Mouse (Mus musculus): ENCODE results near the gene Tmem62.

DNA sequence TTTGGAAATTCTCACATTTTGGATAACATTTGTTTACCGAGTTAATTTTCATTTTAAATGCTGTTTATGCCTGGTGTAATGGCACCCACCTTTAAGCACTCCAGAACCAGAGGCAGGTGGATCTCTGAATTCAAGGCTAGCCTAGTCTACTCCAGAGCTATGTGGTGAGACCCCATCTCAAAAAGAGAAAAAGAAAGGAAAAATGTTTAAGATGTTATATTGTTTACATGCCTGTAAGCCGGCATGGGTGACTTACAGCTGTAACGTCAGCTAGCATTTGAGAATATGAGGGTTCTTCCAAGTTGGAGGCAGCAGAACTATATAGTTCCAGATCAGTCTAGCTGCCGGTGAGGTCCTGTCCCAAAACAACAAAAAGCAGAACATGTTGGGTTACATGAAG lies 5.1 kb upstream of the Tmem62 start:
- TF ChIP-seq CTCF (IDR thresholded peaks at IDR 0.05; ENCODE audit: insufficient read depth, low read length) (no peak), POLR2A (IDR thresholded peaks at IDR 0.05; ENCODE audit: borderline replicate concordance, extremely low read depth, low read depth, low read length) (no peak)
